Mouse (Mus musculus): ENCODE measurements around the gene Cxcr5.
A peak's percentile ranks its signal among the peaks of the same experiment; 100 is the strongest.

Gene Cxcr5

DNA sequence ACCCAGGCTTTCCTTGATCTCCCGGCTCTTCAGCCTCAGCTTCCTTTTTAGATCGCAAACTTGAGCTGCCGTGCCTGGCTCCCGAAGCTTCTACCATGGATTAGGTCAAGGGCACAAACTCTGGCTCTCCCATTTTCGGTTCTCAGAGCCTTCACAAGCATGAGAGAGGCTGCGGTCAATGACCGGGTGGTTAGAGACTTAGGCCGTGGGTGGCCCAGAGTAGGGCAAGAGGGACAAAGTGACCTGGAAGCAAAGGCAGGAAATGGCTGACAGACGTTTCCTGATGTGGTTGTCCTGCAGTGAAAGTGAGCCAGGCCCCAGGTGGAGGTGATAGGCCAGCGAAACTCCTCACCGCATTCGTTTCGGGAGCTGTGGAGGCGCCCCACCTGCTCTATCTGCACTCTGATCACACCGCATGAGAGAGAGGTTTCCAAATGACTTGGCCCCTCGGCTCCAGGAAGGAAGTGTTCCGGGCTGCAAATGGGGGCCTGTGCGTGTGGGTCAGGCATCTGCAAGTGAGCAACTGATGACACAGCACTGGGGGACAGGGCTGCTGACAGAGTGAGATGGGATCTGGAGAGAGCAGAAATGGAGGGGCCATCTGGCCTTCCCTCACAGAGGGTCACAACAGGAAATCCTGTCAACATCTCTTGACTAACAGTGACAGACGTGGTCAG, 23.9 kb downstream of the Cxcr5 start:
- no peak for DNase-seq (ENCODE audit: low spot score)

GRCm38 (mm10) chr9:44532991-44533580, 28.6 kb downstream of the Cxcr5 start:
- no peak for DNase-seq (ENCODE audit: low spot score)

GRCm38 (mm10) chr9:44528340-44528739, 33.3 kb downstream of the Cxcr5 start:
- DNase-seq (ENCODE audit: low spot score): no peak

DNA sequence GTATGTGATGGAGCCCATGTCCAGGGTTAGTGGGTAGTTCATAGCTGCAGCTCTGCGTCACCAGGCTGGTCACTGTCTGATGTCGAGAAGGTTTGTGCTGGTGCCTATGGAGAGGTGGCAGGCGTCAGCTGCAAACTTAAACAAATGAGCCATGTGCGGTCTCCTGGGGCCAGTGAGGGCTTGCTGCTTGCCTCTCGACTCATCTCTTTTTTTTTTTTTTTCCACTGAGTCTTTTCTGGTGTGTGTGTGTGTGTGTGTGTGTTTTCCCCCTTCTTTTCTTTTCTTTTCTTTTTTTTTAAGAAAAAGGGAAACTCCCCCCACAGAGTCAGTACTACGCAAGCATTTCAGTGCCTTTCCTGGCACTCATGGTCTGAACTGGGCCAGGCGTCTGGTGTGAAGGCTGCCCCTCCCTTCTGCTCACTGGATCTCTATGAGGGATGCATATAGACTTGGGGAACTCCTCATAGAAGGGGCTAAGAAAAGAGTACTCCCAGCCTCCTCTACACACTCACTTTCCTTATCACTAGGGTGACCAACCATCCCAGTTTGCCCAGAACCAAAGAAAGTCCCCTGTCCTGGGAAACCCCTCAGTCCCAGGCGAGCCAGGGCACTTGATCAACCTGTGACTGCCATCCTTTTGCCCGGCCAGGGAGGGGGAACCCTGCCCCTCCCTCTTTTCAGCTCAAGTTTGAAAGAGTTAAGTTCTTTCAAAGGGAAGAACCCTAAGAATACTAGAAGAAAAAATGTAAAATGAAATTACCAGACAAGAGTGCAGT, 35.2 kb downstream of the Cxcr5 start:
- no peak for DNase-seq (ENCODE audit: low spot score)

DNA sequence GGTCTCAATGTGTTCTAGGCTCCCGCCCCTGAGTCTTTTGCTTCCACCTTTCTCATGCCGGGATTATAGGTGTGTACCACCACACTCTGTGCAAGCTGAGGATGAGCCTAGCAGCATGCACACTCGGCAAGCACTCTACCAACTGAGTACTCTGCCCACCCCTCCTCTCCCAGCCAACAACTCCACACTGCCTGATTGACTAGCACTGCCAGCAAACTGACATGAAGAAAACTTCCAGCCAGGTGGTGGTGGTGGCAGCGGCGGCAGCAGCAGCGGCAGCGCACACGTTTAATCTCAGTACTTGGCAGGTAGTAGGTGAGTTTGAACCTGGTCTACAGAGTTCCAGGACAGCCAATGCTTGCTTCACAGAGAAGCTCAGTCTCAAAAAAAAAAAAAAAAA, 36.1 kb downstream of the Cxcr5 start:
- DNase-seq (ENCODE audit: low spot score): no peak

GRCm38 (mm10) chr9:44525001-44525400, 36.7 kb downstream of the Cxcr5 start:
- DNase-seq (ENCODE audit: low spot score): no peak

- DNase-seq (ENCODE audit: low spot score): no peak
Measured at GRCm38 (mm10) chr9:44524235-44524826, 37.3 kb downstream of the Cxcr5 start.

GRCm38 (mm10) chr9:44523686-44524085, 38.0 kb downstream of the Cxcr5 start:
- DNase-seq (ENCODE audit: low spot score): no peak

GRCm38 (mm10) chr9:44521927-44522326, 39.8 kb downstream of the Cxcr5 start:
- DNase-seq (ENCODE audit: low spot score): no peak

DNA sequence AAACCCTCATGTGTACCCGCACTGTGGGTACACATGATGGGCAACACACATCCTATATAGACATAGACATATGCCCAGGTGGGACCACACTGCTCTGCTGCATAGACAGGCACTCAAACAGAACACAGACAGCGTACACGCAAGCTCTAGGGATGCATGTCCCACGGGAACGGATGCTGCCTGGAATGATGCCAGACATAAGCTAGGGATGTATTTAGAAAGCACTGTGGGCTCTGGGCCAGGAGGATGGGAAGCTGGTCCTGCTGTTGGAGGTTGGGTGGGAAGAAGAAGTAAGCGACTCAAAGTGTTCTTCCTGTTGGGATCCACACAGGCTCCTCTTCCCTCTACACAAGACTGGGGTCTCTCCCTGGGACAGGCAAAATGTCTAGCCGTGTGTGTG, 43.6 kb downstream of the Cxcr5 start:
- DNase-seq (ENCODE audit: low spot score): no peak

DNA sequence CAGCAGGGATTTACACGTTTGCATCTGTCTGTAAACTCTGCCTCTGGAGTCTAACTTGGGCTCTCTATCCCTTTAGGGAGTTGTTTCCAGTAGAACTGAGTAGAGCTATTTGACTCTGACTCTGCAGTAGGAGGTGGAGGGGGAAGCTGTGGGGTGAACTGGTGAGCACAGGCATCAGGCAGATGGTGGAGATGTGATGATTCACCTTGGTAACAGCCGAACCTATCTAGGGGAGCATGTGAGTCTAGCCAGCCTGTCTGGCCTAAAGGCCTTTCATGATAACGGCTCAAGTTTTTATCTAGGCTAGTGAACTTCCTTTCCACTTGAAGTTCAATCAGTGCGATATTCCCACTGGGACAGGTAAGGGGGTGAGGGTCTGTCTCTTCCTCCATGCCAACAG, 44.3 kb downstream of the Cxcr5 start:
- DNase-seq (ENCODE audit: low spot score): no peak

GRCm38 (mm10) chr9:44515891-44516290, 45.8 kb downstream of the Cxcr5 start:
- DNase-seq (ENCODE audit: low spot score): no peak

GRCm38 (mm10) chr9:44515131-44515751, 46.4 kb downstream of the Cxcr5 start:
- peak; percentile 37 for DNase-seq (ENCODE audit: low spot score)

DNA sequence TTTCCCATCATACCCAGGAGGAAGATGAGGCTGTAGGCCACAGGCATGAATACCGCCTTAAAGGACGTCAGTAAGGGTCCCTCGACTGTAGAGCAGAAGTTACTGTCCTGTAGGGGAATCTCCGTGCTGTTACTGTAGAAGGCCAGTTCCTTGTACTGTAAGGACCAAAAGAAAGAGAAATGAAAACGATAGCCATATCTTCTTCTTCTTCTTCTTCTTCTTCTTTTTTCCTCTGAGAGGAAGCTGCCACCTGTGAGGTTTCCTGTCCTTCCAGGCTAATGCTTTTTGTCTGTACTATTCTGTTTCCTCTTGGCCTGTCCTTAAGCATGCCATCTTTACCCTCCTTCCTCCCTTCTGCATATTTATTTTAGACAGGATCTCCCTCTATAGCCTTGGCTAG, 47.5 kb downstream of the Cxcr5 start:
- DNase-seq (ENCODE audit: low spot score): no peak

DNA sequence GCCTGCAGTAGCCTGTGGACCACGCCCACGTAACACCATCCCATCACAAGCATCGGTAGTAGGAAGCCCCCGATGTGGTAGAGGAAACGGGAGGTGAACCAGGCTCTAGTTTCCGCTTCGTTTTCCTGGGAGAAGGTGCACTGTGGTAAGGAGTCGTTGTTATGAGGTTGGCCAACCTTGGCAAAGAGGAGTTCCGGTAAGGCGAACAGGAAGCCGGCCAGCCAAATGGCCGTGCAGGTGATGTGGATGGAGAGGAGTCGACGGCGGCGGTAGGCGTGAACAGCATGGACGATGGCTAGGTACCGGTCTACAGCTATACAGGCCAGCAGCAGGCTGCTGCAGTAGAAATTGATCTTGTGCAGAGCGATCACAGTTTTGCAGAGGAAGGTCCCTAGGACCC, 48.1 kb downstream of the Cxcr5 start:
- DNase-seq (ENCODE audit: low spot score): no peak

- no peak for DNase-seq (ENCODE audit: low spot score)
Measured at GRCm38 (mm10) chr9:44513121-44513520, 48.6 kb downstream of the Cxcr5 start.

DNA sequence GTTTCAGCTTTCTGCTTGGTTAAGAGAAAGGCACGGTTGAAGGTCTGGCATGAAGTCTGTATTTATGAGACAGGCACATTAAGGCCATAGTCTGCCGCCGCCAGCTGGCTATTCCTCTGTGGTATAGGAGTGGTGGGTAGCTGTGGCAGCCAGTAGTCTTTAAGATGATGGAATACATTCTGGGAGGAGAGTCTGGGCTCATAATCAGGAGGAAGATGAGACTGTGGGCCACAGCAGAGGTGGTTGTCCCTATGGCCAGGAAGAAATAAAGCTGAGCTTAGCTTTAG, 49.0 kb downstream of the Cxcr5 start:
- DNase-seq (ENCODE audit: low spot score): no peak

DNA sequence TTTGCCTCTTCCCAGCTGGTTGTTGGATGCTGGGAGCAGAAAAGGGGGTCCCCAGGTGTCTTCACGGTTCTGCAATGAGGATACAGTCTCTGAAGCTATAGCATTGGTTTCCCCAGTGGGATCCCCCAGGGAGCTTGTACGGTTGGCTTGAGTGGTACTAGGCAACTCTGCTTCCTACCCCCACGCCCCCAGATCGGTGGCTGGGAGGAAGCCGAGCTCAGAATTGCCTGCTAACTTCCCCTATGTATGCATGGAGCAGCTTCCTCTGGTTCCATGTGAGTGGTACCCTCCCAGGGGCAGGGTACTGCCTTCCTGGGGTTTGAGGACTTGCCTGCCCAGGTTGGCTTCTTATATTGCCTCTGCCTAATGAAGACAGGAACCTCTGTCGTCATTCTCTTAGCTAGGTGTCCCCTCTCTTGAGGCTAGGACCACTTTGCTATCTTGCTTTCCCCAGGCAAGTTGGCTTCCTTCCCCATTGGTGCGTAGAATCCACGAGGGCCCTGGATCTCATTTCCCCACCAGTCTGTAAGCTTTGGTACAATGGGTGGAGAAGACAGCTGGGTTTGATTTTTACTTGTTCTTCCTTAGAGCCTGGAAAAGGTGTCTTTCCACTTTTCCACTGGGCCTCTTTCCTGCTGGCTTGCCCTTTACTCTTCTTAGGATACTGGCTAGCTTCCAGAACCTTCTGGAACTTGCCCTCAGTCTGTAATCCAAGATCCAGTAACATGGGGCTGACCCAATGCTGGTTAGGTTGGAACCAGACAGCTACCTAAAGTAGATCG, 49.6 kb downstream of the Cxcr5 start:
- no peak for DNase-seq (ENCODE audit: low spot score)

DNA sequence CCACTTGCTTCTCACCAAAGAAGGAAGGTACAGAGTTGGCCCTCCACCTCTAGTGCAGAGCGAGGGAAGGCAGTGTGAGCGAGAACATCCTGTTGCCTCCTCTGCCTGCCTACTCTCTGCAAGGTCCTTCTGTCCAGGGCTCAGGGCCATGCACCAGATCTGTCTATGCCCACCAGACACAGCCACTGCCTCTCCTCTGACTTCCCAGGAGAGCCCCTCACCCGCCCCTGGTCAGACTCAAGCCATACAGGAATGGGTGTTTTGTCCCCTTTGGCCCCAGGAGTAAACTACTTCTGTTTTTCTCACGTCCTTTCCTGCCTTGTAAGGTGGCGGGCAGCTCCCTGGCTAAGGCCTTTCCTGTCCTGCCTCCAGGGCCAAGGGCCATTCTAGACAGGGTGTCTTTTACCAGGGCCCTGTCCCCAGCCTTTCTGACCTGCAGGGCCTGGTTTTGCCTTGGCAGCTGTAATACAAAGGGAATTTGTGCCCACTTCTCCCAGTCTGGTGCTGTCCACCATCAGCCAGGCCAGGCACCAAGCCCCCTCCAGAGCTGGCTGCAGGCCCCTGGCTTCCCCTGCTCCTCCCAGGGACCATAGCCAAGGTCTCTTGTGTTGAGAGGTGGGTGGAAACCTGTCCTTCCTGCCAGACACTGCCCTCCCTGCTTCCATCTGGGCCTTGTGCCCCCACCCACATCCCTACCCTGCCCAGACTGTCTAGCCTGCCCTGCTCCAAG, 50.6 kb downstream of the Cxcr5 start:
- DNase-seq (ENCODE audit: low spot score): peak; percentile 43

DNA sequence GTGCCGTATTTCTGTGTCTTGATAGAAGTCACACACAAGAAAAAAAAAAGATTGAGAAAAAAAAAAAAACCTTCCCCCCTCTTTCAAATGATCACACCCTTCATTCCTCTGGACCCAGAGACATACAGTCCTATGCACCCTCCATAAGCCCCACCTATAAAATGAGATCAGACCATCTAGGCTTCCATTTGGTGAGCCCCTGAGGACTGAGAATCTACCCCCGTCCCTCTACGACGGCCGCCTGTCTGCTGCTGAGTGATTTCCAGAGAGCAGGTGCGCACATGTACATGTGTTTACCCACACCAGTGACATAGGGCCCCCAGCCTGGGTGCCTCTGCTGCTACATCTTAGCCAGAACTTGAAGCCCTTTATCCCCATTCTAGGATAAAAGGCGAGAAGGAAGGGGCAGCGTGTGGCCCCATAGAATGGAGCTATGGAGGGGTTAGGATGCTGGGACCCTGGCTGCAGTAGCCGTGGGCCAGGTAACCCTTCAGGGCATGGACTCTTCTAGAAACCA, 51.3 kb downstream of the Cxcr5 start:
- DNase-seq (ENCODE audit: low spot score): no peak

Data from ovary, adult 18-20 months (tissue).